Mouse (Mus musculus): Measurements from ENCODE around the gene Aven.

DNA sequence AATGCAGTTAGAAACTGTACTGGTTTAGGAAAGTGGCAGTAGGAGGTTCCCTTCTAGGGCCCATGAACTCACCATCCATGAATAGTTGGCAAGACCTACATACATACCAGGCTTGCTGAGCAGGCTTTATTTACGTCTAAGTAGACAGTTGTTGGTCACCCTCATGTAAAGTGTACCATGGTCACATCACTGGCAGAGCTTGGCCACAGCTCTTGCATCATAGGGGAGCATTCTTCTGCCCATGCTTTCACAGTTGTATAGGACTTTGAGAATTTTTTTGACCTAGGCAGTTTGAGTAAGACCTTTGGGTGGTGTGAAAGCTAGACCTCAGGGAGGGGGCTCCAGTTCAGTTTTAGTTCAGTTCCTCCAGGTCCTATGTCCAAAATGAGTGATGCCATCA is 104.3 kb downstream of the Aven start:
- TF ChIP-seq CTCF (IDR thresholded peaks at IDR 0.05; ENCODE audit: low read depth) (no peak), EP300 (IDR thresholded peaks at IDR 0.05; ENCODE audit: low read depth) (no peak)

All from liver, postnatal 0 days (tissue).